Mouse (Mus musculus): ENCODE measurements at regions not wholly inside any gene's neighbourhood (a gene's known extent, or its start where the extent isn't known, plus 50 kb on each side); places are given as distances from the start of the nearest gene placed in this dataset.
A peak's percentile ranks its signal among the peaks of the same experiment; 100 is the strongest.

GRCm38 (mm10) chr12:62881202-62881601, 1358.3 kb downstream of the Lrfn5 start:
- no peak for DNase-seq (ENCODE audit: low read depth, low spot score)

GRCm38 (mm10) chr12:62892851-62893632, 1370.1 kb downstream of the Lrfn5 start:
- DNase-seq (ENCODE audit: low read depth, low spot score): peak; percentile 2

Measured in mesoderm, embryonic 11.5 days (tissue).